ENCODE assay signal across 19 mouse cellular contexts in the genomic region with DNA sequence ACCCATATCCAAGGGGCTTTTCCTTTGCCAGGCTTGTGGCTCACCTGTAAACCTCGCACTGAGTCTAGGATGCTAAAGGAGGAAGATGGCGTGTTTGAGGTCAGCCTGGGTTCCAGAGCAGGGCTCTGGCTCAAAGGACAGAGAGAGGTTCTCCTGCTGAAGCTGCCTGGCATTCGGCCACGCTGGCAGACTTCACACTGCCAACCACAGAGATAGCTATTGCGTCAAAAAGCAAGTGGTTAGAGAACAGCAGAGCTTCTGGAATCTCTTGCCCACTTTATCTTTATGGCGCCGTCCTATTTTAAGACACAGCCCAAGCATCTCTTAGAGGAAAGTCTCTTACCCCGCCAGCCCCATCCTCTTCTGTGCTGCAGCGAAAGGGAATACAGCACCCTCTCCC. TPM values are rescaled to one million over a fixed set of nuclear protein-coding genes. Genes with fewer than 3 reads are reported as not detected.
A peak's percentile ranks its signal among the peaks of the same experiment; 100 is the strongest.
DNase-seq lines count a peak whose midpoint lies in the region; ATAC-seq lines count a peak whose summit lies in the region.
"Had no signal": no experiment of that assay in that cellular context is flagged by ENCODE, and none has a peak within 500 bp of the region (broad histone marks: within the 10 kb centered on the region; RNA-seq: fewer than 3 reads in every experiment).

No protein-coding gene starts in this region.

- peaks cover 22% of the 10 kb centered on the region for H3K4me1 ChIP-seq in embryonic facial prominence, embryonic 10.5 days
- H3K4me1 ChIP-seq: liver, embryonic 12.5 days had no signal

- ATAC-seq in frontal cortex, adult (ENCODE audit: low TSS enrichment), result peak; percentile 39
- ATAC-seq: activated CD4-positive, CD25-positive, alpha-beta regulatory T cell, adult 4 months; forebrain, embryonic 14.5 days; liver, embryonic 12.5 days; Patski had no signal

- no peak overlapping the region for H3K4me3 ChIP-seq in embryonic facial prominence, embryonic 10.5 days
- H3K4me3 ChIP-seq: liver, embryonic 12.5 days; lung, embryonic 15.5 days; midbrain, embryonic 12.5 days had no signal

- no peaks in the 10 kb centered on the region for H3K9me3 ChIP-seq in embryonic facial prominence, embryonic 10.5 days
- H3K9me3 ChIP-seq: liver, embryonic 12.5 days; lung, embryonic 15.5 days; midbrain, embryonic 12.5 days had no signal

- H3K27me3 ChIP-seq in embryonic facial prominence, embryonic 10.5 days (replicated peaks; ENCODE audit: low read depth, poor library complexity, severe bottlenecking), result peaks cover 39% of the 10 kb centered on the region

- DNase-seq in frontal cortex, postnatal 25 days (ENCODE audit: low spot score in 2 of 2), result no peak
- peak; percentile 59 to 64 for DNase-seq in right cerebral cortex, adult 2 months (ENCODE audit: low spot score in 2 of 2)
- no peak for DNase-seq in right cerebral cortex, postnatal 4 days
- peak; percentile 46 for DNase-seq in heart, postnatal 4 days
- DNase-seq in embryonic facial prominence, embryonic 10.5 days (ENCODE audit: low spot score), result no peak
- DNase-seq in MN1 (ENCODE audit: low spot score), result no peak
- no peak for DNase-seq in thymus, postnatal 36 days
- DNase-seq: adrenal gland, postnatal 25 days; kidney, adult 8-10 months; kidney, postnatal 4 days; thymus, adult 2 months had no signal

- 90% methylated on average over 9 of the region's 9 CpGs for WGBS in embryonic facial prominence, embryonic 10.5 days

- H3K27ac ChIP-seq in embryonic facial prominence, embryonic 10.5 days (replicated peaks), result no peak overlapping the region
- H3K27ac ChIP-seq: liver, embryonic 12.5 days; lung, embryonic 15.5 days; midbrain, embryonic 12.5 days had no signal

- H3K36me3 ChIP-seq in embryonic facial prominence, embryonic 10.5 days (replicated peaks), result no peaks in the 10 kb centered on the region
- H3K36me3 ChIP-seq: liver, embryonic 12.5 days; lung, embryonic 15.5 days; midbrain, embryonic 12.5 days had no signal

RNA-seq across cellular contexts. Expression of a gene that starts 4.7 kb away (rescaled TPM):
- 1 to 10 TPM; 1.0 to 1.1 TPM for total RNA-seq in heart, postnatal 4 days (2021)
- 5.2 and 6.4 TPM in 2 replicates for polyA plus RNA-seq in embryonic facial prominence, embryonic 10.5 days (2016; fragmentation: Nextera tagmentation; extraction: Ambion mirVana)
- polyA plus RNA-seq: activated CD4-positive, CD25-positive, alpha-beta regulatory T cell, adult 4 months; C2C12; Patski had no signal

Comparison
In these comparisons a context has a peak if more than half of its experiments do, and no peak if none do; other contexts are left out.
1. DNase-seq: peak in right cerebral cortex, adult 2 months (2 of 2) and heart, postnatal 4 days (single experiment); none in frontal cortex, postnatal 25 days (0 of 2), right cerebral cortex, postnatal 4 days (single experiment), embryonic facial prominence, embryonic 10.5 days (single experiment), MN1 (single experiment) and thymus, postnatal 36 days (0 of 2).